ENCODE assay signal across 7 mouse cellular contexts in the genomic region with DNA sequence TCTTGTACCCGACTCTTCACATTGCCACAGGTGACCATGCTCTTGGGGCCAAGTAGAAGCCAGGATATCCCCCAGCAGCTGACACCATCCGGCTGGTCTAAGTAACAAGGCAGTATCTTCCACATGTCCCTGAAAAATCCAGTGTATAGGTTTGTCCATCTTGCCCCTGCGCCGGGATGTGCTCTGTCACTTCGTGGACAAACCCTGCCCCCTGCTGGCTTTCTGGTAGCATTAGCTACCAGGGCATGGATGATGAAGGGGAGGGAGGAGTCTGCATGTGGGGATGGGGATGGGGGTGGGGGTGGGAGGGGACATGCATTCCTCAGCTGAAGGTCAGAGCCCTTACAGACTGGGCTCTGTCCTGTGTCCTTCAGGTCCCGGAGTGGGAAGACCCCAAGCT.
DNase-seq lines count a peak whose midpoint lies in the region; ATAC-seq and TF ChIP-seq lines count a peak whose summit lies in the region.

No protein-coding gene starts in this region.

- no peaks in the 10 kb centered on the region for H3K36me3 ChIP-seq in stomach, postnatal 0 days (ENCODE audit: control insufficient read depth, insufficient read depth, low read length)

- no peak overlapping the region for H3K4me3 ChIP-seq in layer of hippocampus, adult 2 months
- H3K4me3 ChIP-seq in stomach, postnatal 0 days (ENCODE audit: low read depth, low read length): no peak overlapping the region

- no peaks in the 10 kb centered on the region for H3K27me3 ChIP-seq in stomach, postnatal 0 days (ENCODE audit: control insufficient read depth, insufficient read depth, low read length)

- H3K4me1 ChIP-seq in stomach, postnatal 0 days (replicated peaks; ENCODE audit: control insufficient read depth, insufficient read depth): no peaks in the 10 kb centered on the region

- peak in 1 of 2 experiments; percentile 10 for DNase-seq in layer of hippocampus, adult 2 months (ENCODE audit: low spot score in 2 of 2)
- no peak for DNase-seq in layer of hippocampus, adult 9-11 months
- peak; percentile 83 for DNase-seq in ES-CJ7 (ENCODE audit: low read depth, low spot score)
- peak; percentile 53 to 72 for DNase-seq in adrenal gland, postnatal 36 days
- peak; percentile 20 to 34 for DNase-seq in heart, postnatal 36 days
- peak; percentile 33 for DNase-seq in stomach, postnatal 0 days (ENCODE audit: low spot score)
- DNase-seq in cerebellum, adult 11 months: no peak

- H3K9me3 ChIP-seq in stomach, postnatal 0 days (ENCODE audit: control insufficient read depth, low read length): no peaks in the 10 kb centered on the region

- no peak overlapping the region for H3K4me2 ChIP-seq in stomach, postnatal 0 days (replicated peaks; ENCODE audit: low read depth)

- peak; percentile 15; the same call in 1 of the 2 replicates for ATAC-seq in stomach, postnatal 0 days (ENCODE audit: low FRiP score, low TSS enrichment)

- H3K27ac ChIP-seq in layer of hippocampus, adult 2 months: no peak overlapping the region
- no peak overlapping the region for H3K27ac ChIP-seq in stomach, postnatal 0 days (replicated peaks)

- H3K9ac ChIP-seq in stomach, postnatal 0 days (ENCODE audit: low read length): no peak overlapping the region

- 51% methylated on average over 6 of the region's 6 CpGs for WGBS in stomach, postnatal 0 days

- no peak for TF ChIP-seq EP300 in stomach, postnatal 0 days (optimal IDR thresholded peaks at IDR 0.05)

- intact Hi-C loops in heart, postnatal 36 days (cut with DNase I): loop anchor here (1.0 kb wide), 1 partner anchor 33 kb away; no protein-coding TSS in a partner anchor

- TF ChIP-seq CTCF in layer of hippocampus, adult 2 months (conservative IDR thresholded peaks at IDR 0.05): peak; percentile 61
- peak; percentile 70 for TF ChIP-seq CTCF in stomach, postnatal 0 days (IDR thresholded peaks at IDR 0.05; ENCODE audit: low read depth)

Comparison
In these comparisons a context has a peak if more than half of its experiments do, and no peak if none do; other contexts are left out.
1. DNase-seq: peak in ES-CJ7 (single experiment), adrenal gland, postnatal 36 days (2 of 2), heart, postnatal 36 days (2 of 2) and stomach, postnatal 0 days (single experiment); none in layer of hippocampus, adult 9-11 months (single experiment) and cerebellum, adult 11 months (single experiment).